Mouse (Mus musculus): ENCODE data around the gene Cldn20.

Cldn20 gene

GRCm38 (mm10) chr17:3529523-3529922, 2.8 kb upstream of the Cldn20 start:
- CTCF ChIA-PET, result no interaction called here

- CTCF ChIA-PET, result interaction anchor here (0.5 kb wide), 1 partner anchor 188 kb away, joined by 3 read pairs; no protein-coding TSS in a partner anchor
These were observed 1.8 kb upstream of the Cldn20 start for GRCm38 (mm10) chr17:3530549-3530948.

DNA sequence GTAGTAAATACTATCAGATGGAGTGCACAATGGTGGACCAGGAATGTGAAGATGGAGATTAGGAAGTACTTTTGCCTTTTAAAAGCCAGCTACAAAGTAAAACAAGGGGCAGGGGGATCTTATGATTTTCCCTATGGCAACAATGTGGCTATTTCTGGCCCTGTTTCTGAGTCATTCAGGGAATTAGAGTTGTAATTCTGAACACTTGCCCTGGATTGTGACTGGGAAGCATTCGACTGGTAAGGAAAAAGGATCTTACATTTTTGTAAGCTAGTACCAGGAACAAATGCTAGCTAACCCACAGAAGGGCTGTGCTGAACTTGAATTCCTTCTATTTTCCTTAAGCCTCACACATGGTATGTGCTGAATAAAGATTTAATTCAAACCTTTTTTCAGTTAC, 713 bp upstream of the Cldn20 start:
- CTCF ChIA-PET, result no interaction called here

DNA sequence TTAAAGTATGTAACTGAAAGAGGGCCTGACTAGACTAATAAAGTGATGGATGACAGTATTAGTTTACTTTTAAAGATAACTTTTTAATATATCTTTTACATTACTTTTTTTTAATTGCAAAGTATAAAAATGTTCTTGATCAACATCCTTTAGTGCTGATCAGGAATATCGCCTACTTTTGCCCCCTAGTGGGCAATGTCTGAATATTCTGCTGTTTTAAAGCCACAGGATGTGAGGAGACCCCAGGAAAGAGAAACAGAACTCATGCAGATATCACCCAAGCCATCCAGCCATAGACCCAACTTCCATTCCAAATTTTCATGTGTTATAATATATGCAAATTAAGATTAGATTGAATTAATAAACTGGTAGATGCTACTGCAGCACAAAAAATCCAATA, 1.1 kb downstream of the Cldn20 start:
- CTCF ChIA-PET, result no interaction called here

- CTCF ChIA-PET, result no interaction called here
These were observed 8.0 kb downstream of the Cldn20 start for GRCm38 (mm10) chr17:3540304-3540703.

- CTCF ChIA-PET, result no interaction called here
These were observed 8.7 kb downstream of the Cldn20 start for GRCm38 (mm10) chr17:3541033-3541432.

GRCm38 (mm10) chr17:3547725-3548124, 15.4 kb downstream of the Cldn20 start:
- CTCF ChIA-PET, result no interaction called here

- CTCF ChIA-PET, result no interaction called here
These were observed 23.9 kb downstream of the Cldn20 start for GRCm38 (mm10) chr17:3556251-3556650.

GRCm38 (mm10) chr17:3557331-3558311, 25.3 kb downstream of the Cldn20 start, which contains the start of gene Tfb1m:
Gene Tfb1m, minus strand, starts transcription at chr17:3557781.
- CTCF ChIA-PET, result no interaction called here

DNA sequence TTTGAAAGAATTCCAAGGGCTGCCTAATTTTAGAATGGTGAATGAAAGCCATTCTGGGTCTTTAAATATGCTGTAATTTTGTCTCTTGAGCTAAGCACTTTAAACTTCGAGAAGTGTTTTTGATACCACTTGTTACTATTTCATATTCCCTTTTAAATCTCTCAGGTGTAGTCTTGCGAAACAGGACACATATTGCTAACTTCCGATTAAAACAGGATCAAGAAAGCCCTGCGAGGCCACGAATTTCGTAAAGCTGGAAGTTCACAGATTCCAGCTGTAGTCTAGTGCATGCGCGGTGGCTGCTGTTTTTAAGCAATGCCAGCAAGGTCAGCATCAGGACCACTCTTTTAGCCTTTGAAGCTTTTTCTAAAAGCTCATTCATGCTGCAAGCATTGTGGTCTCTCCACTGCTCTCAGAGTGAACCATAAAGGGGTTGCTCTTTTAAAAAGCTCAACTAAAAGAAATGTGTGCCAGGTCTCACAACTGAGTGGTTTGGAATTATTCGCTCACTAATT, 26.1 kb downstream of the Cldn20 start:
- CTCF ChIA-PET, result no interaction called here

DNA sequence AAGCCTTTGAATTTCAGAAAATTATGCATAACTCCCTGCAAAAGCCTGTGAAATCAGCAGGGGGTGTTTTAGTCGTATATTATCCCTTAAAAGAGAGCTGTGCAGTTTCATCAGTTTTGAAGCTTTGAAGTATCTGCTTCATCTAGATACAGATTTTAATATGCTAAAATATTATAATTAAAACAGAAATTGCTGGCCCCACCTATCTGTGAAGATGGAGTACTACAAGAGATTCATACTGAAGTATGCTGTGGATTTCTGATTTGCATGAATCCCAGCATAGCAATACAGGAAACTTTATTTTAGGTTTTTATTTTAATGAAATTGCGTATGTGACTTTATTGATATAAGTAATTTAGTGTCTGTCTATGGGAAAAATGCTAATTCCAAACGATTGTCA, 28.2 kb downstream of the Cldn20 start:
- CTCF ChIA-PET, result interaction anchor here (0.6 kb wide), 1 partner anchor 381 kb away, joined by 17 read pairs; no protein-coding TSS in a partner anchor

DNA sequence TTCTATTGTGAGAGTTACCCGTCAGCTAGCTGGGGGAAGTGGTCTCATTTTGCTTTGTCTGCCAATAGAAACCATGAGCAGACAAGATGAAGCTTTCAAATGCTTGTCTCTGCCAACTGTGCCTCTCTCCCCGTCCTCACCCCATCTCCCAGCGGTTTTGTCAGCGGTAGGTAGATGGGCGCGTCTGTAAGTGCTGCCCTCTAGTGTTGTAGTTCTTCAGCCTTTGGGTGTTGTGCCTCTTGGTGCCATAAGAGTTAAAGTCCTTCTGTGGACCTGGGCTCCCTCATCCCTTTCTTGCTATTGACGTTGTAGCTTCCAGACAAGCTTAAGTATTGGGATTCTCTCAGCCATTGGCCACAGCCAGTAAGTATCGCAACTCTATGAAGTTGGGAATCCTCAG, 30.1 kb downstream of the Cldn20 start:
- CTCF ChIA-PET, result no interaction called here

GRCm38 (mm10) chr17:3570876-3571275, 38.5 kb downstream of the Cldn20 start:
- CTCF ChIA-PET, result interaction anchor here (0.6 kb wide), 1 partner anchor 1728 kb away, joined by 16 read pairs; no protein-coding TSS in a partner anchor

Data from spleen, embryonic (tissue).